Mouse (Mus musculus) brown adipose tissue, adult 24 weeks (tissue): ENCODE measurements at regions not wholly inside any gene's neighbourhood (a gene's known extent, or its start where the extent isn't known, plus 50 kb on each side); places are given as distances from the start of the nearest gene placed in this dataset.
A peak's percentile ranks its signal among the peaks of the same experiment; 100 is the strongest.

ENCODE experiments used
- H3K27ac ChIP-seq: fragments of 200-500 bp; replicated peaks from 2 replicates; pipeline ENCODE4 v1.5.1; 2012; ENCODE audit warnings: low read depth, mild to moderate bottlenecking, low read length
- H3K4me1 ChIP-seq: fragments of 200-500 bp; 2 replicates; pipeline ENCODE4 v1.6.1; 2012; ENCODE audit warnings: low read length, mixed read lengths; ENCODE audit not compliant: control insufficient read depth, insufficient read depth, insufficient read length
- H3K4me3 ChIP-seq: fragments of 200-500 bp; 2 replicates; pipeline ENCODE4 v1.5.1; 2012; ENCODE audit warnings: low read depth, mild to moderate bottlenecking, low read length, moderate library complexity; ENCODE audit not compliant: insufficient read depth

DNA sequence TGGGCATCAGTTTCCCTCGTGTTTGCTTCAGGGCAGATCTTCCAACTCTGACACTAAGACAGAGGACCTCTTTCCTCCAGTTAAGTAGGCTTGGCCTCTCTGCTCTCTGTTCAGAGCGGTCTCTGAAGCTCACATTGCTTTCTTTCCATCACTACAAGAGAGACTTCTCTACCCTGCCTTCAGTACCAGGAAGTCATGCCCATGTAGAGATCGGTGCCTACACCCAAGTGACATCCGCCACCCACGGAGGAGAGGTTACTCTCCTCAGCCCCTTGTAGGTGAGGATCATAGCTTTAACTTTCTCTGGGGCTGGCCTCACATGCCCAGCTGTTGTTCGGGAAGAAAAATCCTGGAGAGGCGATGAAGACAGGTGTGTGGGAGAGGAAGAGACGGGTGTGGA, 155.3 kb downstream of the Zfp36l2 start:
- Histone ChIP-seq H3K4me3 (no peak overlapping the region), H3K27ac (peak overlapping the region; percentile 42), H3K4me1 (peaks cover 15% of the 10 kb centered on the region)

DNA sequence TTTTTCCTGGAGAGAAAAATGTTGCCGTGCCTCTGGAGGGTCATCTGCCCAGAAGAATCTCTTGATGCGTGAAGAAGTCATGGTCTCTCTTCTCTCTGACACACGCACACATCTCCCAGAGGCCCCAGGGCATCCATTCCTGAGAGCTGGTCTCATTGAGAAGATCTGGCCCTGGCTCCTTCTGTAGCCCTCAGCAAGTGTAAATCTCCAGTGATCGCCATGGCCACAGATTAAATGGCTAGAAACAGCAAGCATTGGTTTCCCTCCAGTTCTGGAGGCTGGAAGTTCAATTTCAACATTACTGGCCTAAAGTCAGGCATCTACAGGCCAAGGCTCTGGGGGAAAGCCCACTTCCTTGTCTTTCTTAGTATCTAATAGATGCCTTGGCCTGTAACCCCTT, 155.9 kb downstream of the Zfp36l2 start:
- Histone ChIP-seq H3K27ac (peak overlapping the region; percentile 42), H3K4me1 (peaks cover 12% of the 10 kb centered on the region), H3K4me3 (no peak overlapping the region)

GRCm38 (mm10) chr17:84031381-84031780, 156.4 kb downstream of the Zfp36l2 start:
- Histone ChIP-seq H3K27ac (peak overlapping the region; percentile 42; the same call in 1 of the 2 replicates), H3K4me3 (no peak overlapping the region), H3K4me1 (peaks cover 12% of the 10 kb centered on the region)

GRCm38 (mm10) chr17:84030699-84031098, 157.0 kb downstream of the Zfp36l2 start:
- H3K4me1 ChIP-seq: peaks cover 14% of the 10 kb centered on the region
- no peak overlapping the region for H3K4me3 ChIP-seq
- peak overlapping the region; percentile 15; the same call in 1 of the 2 replicates for H3K27ac ChIP-seq

DNA sequence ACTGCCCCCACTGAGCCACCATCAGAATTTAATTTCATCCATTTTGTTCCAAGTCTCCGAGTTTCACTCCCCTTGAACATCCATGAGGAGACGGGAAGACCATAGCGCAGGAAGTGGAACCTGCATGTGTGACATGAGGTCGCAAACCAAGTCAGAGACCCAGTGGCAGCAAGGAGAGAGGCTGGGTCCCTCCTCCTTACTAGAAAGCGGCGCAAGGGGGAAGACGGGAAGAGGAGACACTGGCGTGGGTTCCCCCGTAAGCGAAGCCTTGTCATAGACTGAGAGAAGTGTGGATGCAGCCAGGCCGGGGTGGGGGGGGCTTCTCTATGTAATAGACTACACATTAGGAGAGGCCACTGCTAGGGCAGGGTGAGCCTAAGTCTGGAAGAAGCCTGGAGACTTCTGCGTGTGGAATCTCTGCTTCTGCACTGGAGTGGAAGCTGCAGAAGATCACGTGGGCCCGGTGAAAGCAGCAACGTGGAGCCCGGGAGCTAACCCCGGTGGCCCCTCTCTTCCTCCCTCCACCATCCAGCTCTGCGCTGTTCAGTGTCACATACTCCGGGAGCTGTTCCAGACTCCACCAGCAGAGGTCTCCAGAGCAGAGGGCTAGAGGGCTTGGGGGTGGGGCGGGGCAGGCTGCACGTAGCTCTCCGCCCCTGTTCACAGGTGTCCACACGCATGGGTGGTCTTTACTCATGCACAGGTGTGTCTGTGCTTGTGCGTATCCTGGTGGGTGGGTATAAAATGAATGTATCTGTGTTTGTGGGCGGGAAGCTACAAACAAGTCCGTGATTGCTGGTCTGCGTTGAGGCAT, 159.4 kb downstream of the Zfp36l2 start:
- H3K27ac ChIP-seq: no peak overlapping the region
- no peak overlapping the region for H3K4me3 ChIP-seq

DNA sequence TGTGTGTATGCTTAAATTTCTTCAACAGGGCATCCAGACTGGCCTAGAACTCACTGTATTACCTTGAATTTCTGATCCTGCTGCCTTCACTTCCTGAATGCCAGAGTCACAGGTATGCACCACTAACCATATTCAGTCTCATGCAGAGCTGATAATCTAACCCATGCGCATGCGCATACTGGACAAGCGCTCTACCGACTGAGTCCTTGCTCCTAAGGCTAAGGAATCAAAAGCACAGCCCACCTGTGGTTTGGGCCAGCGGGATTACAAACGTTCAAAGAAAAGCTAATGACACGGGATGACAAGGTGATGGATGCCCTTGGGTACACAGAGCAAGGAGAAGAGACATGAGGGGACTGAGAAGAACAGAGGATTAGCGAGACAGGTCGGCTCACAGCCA, 160.5 kb downstream of the Zfp36l2 start:
- Histone ChIP-seq H3K4me1 (peaks cover 5% of the 10 kb centered on the region; the same call in 1 of the 2 replicates), H3K27ac (no peak overlapping the region)

More for the DNA sequence above, 159.4 kb downstream of the Zfp36l2 start:
- H3K4me1 ChIP-seq: peaks cover 14% of the 10 kb centered on the region

GRCm38 (mm10) chr17:84026110-84026509, 161.6 kb downstream of the Zfp36l2 start:
- Histone ChIP-seq H3K4me3 (no peak overlapping the region), H3K4me1 (0 out of 2 replicates have a peak, but pooled peaks cover 2% of the 10 kb centered on the region), H3K27ac (no peak overlapping the region)

More for the DNA sequence above, 160.5 kb downstream of the Zfp36l2 start:
- no peak overlapping the region for H3K4me3 ChIP-seq

GRCm38 (mm10) chr17:84022358-84022757, 165.4 kb downstream of the Zfp36l2 start:
- Histone ChIP-seq H3K4me3 (no peak overlapping the region), H3K27ac (no peak overlapping the region)

GRCm38 (mm10) chr17:84018817-84019216, 168.9 kb downstream of the Zfp36l2 start:
- Histone ChIP-seq H3K27ac (no peak overlapping the region), H3K4me3 (no peak overlapping the region), H3K4me1 (no peaks in the 10 kb centered on the region)

More at GRCm38 (mm10) chr17:84022358-84022757, 165.4 kb downstream of the Zfp36l2 start:
- H3K4me1 ChIP-seq: 0 out of 2 replicates have a peak, but pooled peaks cover 2% of the 10 kb centered on the region

GRCm38 (mm10) chr17:84017891-84018290, 169.9 kb downstream of the Zfp36l2 start:
- no peak overlapping the region for H3K27ac ChIP-seq
- no peak overlapping the region for H3K4me3 ChIP-seq

GRCm38 (mm10) chr17:84014287-84015039, 166.7 kb upstream of the Haao start:
- Histone ChIP-seq H3K27ac (no peak overlapping the region), H3K4me1 (no peaks in the 10 kb centered on the region)

More at GRCm38 (mm10) chr17:84017891-84018290, 169.9 kb downstream of the Zfp36l2 start:
- no peaks in the 10 kb centered on the region for H3K4me1 ChIP-seq

DNA sequence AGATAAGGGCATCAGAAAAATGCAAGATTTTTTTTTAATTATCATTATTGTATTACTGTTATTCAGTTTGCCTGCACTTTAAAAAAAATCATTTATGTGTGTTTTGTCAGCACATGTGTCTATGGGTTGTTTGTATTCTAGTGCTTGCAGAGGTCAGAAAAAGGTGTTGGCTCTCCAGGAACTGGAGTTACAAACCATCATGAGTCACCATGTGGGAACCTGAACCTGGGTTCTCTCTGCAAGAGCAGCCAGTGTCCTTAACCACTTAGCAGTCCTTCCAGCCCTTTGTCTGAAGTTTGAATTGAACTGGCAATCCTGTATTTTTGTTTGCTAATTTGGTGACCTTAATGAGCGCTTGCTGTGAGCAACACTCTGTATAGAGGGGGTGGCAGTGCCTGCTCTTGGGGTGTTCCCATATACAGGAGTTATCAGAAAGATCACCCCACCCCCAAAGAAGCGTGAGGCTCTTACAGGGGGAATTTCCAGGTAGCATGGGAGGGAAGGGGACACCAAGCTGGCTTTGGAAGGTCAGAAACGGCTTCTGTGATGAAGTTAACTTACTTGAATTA, 162.8 kb upstream of the Haao start:
- Histone ChIP-seq H3K4me1 (no peaks in the 10 kb centered on the region), H3K27ac (no peak overlapping the region)

More at GRCm38 (mm10) chr17:84014287-84015039, 166.7 kb upstream of the Haao start:
- no peak overlapping the region for H3K4me3 ChIP-seq

DNA sequence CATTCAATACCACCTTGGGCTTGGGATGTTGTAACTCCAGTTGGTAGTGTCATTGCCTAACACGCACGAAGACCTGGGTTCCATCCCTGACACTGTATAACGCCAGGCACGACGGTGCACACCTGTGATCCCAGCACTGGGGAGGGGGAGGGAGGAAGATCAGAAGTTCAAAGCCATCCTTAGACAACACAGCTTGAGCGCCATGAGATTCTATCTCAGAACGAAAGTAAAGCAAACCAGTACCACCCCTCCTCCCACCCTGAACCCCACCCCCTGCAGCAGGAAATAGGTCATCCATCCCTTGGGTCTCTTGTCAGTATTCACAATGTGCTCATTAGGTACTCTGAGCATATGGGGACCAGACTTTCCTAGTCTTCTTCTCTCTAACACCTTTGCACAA, 162.2 kb upstream of the Haao start:
- Histone ChIP-seq H3K4me3 (no peak overlapping the region), H3K27ac (no peak overlapping the region), H3K4me1 (no peaks in the 10 kb centered on the region)

More for the DNA sequence above, 162.8 kb upstream of the Haao start:
- no peak overlapping the region for H3K4me3 ChIP-seq

DNA sequence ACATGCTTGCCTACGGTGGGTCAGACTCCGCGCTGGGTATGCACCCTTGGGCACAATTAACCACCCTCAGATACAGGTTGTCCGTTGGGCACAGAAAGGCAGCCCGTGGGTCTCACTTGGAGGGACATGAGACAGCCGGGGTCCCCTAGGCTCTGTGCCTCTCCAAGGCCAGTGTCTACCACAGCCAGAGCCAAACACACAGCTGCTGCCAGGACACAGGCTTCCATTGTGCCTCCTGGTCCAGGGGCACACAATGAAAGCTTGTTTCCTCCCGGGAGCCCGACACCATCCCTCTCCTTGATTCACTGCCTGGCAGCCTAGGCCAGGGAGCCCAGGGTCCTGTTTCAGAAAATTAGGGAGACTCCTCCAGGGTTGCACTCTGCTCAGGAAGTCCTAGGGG, 161.4 kb upstream of the Haao start:
- Histone ChIP-seq H3K4me3 (no peak overlapping the region), H3K4me1 (peaks cover 2% of the 10 kb centered on the region; the same call in 1 of the 2 replicates), H3K27ac (no peak overlapping the region)

GRCm38 (mm10) chr17:84008682-84009052, 160.9 kb upstream of the Haao start:
- Histone ChIP-seq H3K27ac (no peak overlapping the region), H3K4me1 (peaks cover 7% of the 10 kb centered on the region), H3K4me3 (no peak overlapping the region)
